Mouse (Mus musculus) T-cell, adult 2 months (primary cell): ENCODE data around the gene Dnaaf3.

ENCODE experiments used
- DNase-seq: peaks from one replicate; pipeline ENCODE4 v3.0.0; 2022; ENCODE audit warnings: low spot score

Gene Dnaaf3

GRCm38 (mm10) chr7:4498251-4498650, 34.0 kb downstream of the Dnaaf3 start:
- no peak for DNase-seq

DNA sequence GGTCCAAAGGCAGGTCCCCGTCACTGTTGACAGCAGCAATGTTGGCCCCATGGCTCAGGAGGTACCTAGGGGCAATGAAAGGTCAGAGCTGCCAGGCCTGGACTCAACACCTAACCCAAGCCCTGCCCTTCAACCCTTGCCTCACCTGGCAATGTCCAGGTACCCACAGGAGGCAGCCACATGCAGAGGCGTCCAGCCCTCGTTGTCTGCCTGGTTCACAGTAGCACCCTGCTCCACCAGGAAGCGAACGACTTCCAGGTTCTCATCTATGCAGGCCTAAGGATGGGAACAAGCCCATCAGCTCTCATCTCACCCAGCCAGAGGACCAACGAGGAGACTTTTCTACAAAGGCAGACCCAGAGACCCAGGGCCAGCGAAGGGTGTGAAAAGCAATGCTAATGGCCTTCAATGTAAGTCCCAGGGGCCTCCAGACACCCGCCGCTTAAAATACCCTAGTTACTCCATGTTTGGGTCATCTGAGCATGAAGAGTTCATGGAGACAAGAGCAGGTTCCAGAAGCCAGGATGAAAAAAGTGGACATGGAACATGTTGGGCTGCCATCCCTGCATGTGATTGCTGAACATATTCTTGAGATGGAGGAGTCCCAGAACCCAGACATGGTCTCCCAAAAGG, 34.9 kb downstream of the Dnaaf3 start:
- no peak for DNase-seq

- no peak for DNase-seq
Measured at GRCm38 (mm10) chr7:4496468-4496867, 35.8 kb downstream of the Dnaaf3 start.

DNA sequence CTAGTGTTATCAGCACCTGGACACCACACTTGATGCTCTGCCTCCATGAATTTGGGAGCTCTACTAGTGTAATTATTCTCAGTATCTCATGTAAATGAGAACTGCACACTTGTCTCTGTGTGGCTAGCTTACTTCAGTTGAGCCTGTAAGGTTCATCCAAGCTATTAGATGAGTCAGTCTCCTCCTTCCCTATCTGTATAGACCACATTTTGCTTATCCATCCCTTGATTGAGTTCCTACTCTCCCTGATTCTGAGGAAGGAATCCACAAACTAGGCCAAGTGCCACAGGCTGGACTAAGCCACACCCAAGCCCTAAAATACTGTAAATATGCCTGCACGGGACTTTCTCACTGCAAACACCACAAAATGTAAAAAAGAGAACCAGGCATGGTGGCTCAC, 38.3 kb downstream of the Dnaaf3 start:
- no peak for DNase-seq

DNA sequence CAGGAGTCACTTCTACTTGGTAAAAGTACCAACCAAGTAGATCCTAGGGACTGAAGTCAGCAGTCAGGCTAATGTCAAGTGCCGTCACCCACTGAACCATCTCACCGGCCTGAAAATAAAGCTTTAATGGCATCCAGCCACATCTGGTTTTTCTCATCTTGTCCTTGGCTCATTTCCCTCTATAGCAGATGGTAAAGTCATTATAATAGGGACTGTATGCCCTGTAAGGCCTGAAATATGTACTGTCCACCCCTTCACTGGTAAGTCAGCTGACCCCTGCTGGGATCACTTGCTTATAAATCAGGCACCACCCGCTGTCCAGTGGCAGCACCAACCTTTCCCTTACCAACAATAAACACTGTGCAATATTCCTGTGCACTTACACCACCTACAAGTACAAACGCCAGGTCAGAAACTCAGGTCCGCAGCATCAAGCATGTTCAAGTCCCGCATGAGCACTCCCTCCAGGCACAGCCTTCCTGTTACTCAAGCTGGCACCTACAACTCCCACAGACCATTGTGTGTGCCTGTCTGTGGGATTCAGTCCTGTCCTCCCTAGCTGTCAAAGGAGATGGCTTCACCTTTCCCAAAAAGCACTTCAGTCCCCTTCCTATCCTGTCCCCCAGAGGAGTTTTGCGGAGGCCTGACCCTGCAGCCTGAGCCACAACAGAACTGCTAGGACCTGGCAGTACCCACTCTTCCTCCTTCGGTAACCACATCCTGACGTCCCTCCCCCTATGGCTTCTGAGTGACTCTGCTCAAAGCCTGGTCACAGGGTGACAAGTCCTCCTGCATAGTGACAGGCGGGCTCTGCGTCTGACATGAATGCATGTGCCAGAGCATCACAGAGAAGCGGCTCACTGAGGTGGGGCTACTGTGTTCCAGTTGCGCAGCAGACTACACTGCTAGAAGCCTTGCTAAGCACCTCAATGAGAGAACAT, 39.7 kb downstream of the Dnaaf3 start:
- DNase-seq = peak; percentile 71

GRCm38 (mm10) chr7:4491308-4491707, 40.9 kb downstream of the Dnaaf3 start:
- DNase-seq = no peak

DNA sequence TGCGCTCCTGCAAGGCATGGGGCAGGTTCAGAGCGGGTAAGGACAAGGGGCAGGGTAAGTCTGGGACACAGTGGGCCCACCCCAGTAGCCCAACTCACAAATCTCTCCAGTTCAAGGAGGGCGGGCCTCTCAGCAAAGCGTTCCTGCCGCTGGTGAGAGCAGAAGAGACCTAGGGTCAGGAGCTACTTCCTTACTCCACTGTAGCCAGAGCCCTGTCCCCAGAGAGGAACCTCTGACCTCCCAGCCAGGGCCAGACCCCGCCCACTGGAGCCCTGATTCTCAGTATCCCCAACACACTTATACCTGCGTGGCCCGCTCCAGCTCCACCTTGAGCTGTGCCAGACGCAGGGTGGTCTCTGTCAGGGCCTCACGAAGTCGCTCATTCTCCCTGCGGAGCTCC, 50.0 kb downstream of the Dnaaf3 start:
- no peak for DNase-seq

DNA sequence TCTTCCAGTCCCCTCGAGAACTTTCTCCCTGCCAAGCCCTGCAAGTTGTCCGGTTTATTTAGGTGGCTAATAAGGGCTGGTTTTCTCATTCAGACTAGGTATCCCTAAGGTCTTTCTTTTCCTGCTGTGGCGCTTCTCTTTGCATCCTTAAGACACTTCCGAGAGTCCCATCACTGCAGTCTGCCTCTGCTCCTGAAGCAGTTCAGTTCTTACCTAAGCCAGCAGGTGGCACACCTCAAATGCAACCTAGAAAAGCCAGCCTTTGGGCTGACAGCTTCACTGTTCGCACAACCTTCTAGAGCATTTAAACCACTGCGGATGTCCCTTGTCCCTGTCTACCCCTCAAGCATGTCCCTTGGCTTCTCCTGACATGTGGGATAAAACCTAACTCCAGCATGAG, 52.6 kb downstream of the Dnaaf3 start:
- DNase-seq = peak; percentile 43

GRCm38 (mm10) chr7:4478796-4479291, 53.4 kb downstream of the Dnaaf3 start:
- no peak for DNase-seq

- DNase-seq = no peak
Measured at GRCm38 (mm10) chr7:4478021-4478795, 54.0 kb downstream of the Dnaaf3 start.

- DNase-seq = no peak
Measured at GRCm38 (mm10) chr7:4473940-4474339, 58.3 kb downstream of the Dnaaf3 start.
